ENCODE assay signal across 1 mouse cellular context in genomic region chr4:103253846-103254245, GRCm38 (mm10).
TF ChIP-seq lines count a peak whose summit lies in the region.

No protein-coding gene starts in this region.

TF ChIP-seq in MEL, 35 proteins besides CTCF, POLR2A, EP300 and RAD21 (continued from another document):
- TF ChIP-seq MAFK (IDR thresholded peaks at IDR 0.05; ENCODE audit: borderline replicate concordance, low read depth, low read length), result no peak
- no peak for TF ChIP-seq CHD1 (IDR thresholded peaks at IDR 0.05; ENCODE audit: low read depth, low read length)
- TF ChIP-seq MAX (IDR thresholded peaks at IDR 0.05; ENCODE audit: low read length), result peak; percentile 58; the same call in 1 of the 2 replicates
- no peak for TF ChIP-seq KAT2A (conservative IDR thresholded peaks at IDR 0.05; ENCODE audit: low read depth, low read length)
- TF ChIP-seq MYC (IDR thresholded peaks at IDR 0.05; ENCODE audit: low read depth, low read length), result peak; percentile 71; the same call in 1 of the 2 replicates
